Mouse (Mus musculus) midbrain, embryonic 14.5 days (tissue): ENCODE measurements around the gene Fam122a. TPM values are rescaled to one million over a fixed set of nuclear protein-coding genes. Genes with fewer than 3 reads are reported as not detected.

Experiments used
- ATAC-seq: fragments of 200-750 bp; cut with Nextera tagmentation; 2 replicates; pipeline ENCODE4 v1.8.0; 2017; ENCODE audit warnings: moderate number of reproducible peaks, moderate library complexity; ENCODE audit not compliant: low FRiP score, low TSS enrichment
- DNase-seq: peaks from one replicate; pipeline ENCODE4 v3.0.0-alpha.2; 2015
- H3K27ac ChIP-seq: fragments of 300-500 bp; sonication (generic); replicated peaks from 2 replicates; pipeline ENCODE4 v1.5.1; 2014; ENCODE audit warnings: mild to moderate bottlenecking, low read depth, low read length, moderate library complexity
- H3K27me3 ChIP-seq: fragments of 300-500 bp; sonication (generic); 2 replicates; pipeline ENCODE4 v1.6.1; 2014; ENCODE audit warnings: low read length, control low read depth, mixed read lengths; ENCODE audit not compliant: control insufficient read depth, insufficient read depth
- H3K36me3 ChIP-seq: fragments of 300-500 bp; sonication (generic); 2 replicates; pipeline ENCODE4 v1.6.1; 2014; ENCODE audit warnings: low read length, control low read depth; ENCODE audit not compliant: control insufficient read depth, insufficient read depth
- H3K4me1 ChIP-seq: fragments of 300-500 bp; sonication (generic); 2 replicates; pipeline ENCODE4 v1.6.1; 2014; ENCODE audit warnings: mild to moderate bottlenecking, antibody characterized with exemption, low read length, control low read depth; ENCODE audit not compliant: control insufficient read depth, insufficient read depth
- H3K4me2 ChIP-seq: fragments of 300-500 bp; sonication (generic); 2 replicates; pipeline ENCODE4 v1.6.1; 2014; ENCODE audit warnings: mild to moderate bottlenecking, low read length, moderate library complexity
- H3K4me3 ChIP-seq: fragments of 300-500 bp; sonication (generic); replicated peaks from 2 replicates; pipeline ENCODE4 v1.5.1; 2014; ENCODE audit warnings: low read depth, low read length
- H3K9ac ChIP-seq: fragments of 300-500 bp; sonication (generic); replicated peaks from 2 replicates; pipeline ENCODE4 v1.6.1; 2014; ENCODE audit warnings: mild to moderate bottlenecking, low read length, moderate library complexity
- H3K9me3 ChIP-seq: fragments of 300-500 bp; sonication (generic); 2 replicates; pipeline ENCODE4 v1.6.1; 2016; ENCODE audit warnings: low read length, control low read depth, mixed read lengths; ENCODE audit not compliant: control insufficient read depth
- WGBS: fragments of 180-500 bp; shearing (Covaris S2); extraction: QIAGEN DNeasy Blood & Tissue Kit; methylation state at CpG from one replicate; pipeline ENCODE4 v1.1.7; 2014; 5-methylcytosine and 5-hydroxymethylcytosine counted together
- polyA plus RNA-seq: library from polyadenylated mRNA; unstranded; fragments of >200 nt; fragmentation: Nextera tagmentation; extraction: Ambion mirVana; gene quantifications from 2 replicates; pipeline ENCODE4 v1.2.1, GENCODE M21; 2014

Fam122a gene
- polyA plus RNA-seq, 1 experiment from 2014 or later = 55.6 TPM

DNA sequence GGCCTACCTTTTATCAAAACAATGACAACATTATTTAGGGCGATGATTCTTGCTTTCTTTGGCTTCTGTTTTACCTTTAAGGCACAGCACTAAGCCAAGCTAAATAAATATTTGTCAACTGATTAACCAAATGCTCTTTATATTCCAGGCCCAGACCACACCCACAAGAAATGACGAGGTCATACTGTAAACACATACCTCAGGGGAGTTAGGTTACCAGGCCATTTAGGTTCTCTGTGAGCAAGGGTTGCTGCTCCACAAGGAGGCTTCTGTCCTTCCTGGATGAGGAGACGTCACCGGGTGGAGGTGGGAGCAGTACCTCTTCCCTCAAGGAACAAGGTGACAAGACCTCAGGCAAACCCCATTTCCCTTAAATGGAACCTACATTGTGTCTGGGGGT, 49.9 kb downstream of the Fam122a start:
- no peak overlapping the region for H3K4me2 ChIP-seq
- ATAC-seq (no peak), DNase-seq (no peak)
- 83% methylated on average over 4 of the region's 4 CpGs for WGBS
- H3K36me3 ChIP-seq = no peaks in the 10 kb centered on the region
- H3K4me1 ChIP-seq = no peaks in the 10 kb centered on the region
- no peaks in the 10 kb centered on the region for H3K27me3 ChIP-seq
- no peak overlapping the region for H3K27ac ChIP-seq
- no peaks in the 10 kb centered on the region for H3K9me3 ChIP-seq
- no peak overlapping the region for H3K4me3 ChIP-seq
- no peak overlapping the region for H3K9ac ChIP-seq

GRCm38 (mm10) chr19:24426759-24427181, 50.4 kb downstream of the Fam122a start:
- DNase-seq = no peak
- no peak overlapping the region for H3K4me3 ChIP-seq
- WGBS = 87% methylated on average over 7 of the region's 7 CpGs
- no peaks in the 10 kb centered on the region for H3K36me3 ChIP-seq
- no peak overlapping the region for H3K4me2 ChIP-seq
- H3K9me3 ChIP-seq = no peaks in the 10 kb centered on the region
- H3K9ac ChIP-seq = no peak overlapping the region
- H3K27ac ChIP-seq = no peak overlapping the region
- H3K4me1 ChIP-seq = no peaks in the 10 kb centered on the region
- no peaks in the 10 kb centered on the region for H3K27me3 ChIP-seq
- ATAC-seq = no peak

Other genes with a start within 250 kb of the Fam122a start
- gene Fxn, start 196.8 kb downstream of the Fam122a start, polyA plus RNA-seq = 37.0 and 37.9 TPM in 2 replicates
- 1.4 and 2.1 TPM in 2 replicates for gene Pip5k1b, start 78.5 kb upstream of the Fam122a start, polyA plus RNA-seq
- gene Tmem252, start 196.7 kb upstream of the Fam122a start, polyA plus RNA-seq = 1.2 and 2.0 TPM in 2 replicates